Mouse (Mus musculus): ENCODE measurements at regions not wholly inside any gene's neighbourhood (a gene's known extent, or its start where the extent isn't known, plus 50 kb on each side); places are given as distances from the start of the nearest gene placed in this dataset.

- peaks cover 93% of the 10 kb centered on the region for H3K27me3 ChIP-seq (replicated peaks)
- dilution Hi-C loops (cut with MboI; ENCODE audit: extremely low pct_ligation_motif_present, extremely low pct_unique_long_range_greater_than_20kb, low sequenced_read_pairs): no loop called here
- no peaks in the 10 kb centered on the region for H3K4me1 ChIP-seq (ENCODE audit: control insufficient read depth in 1 of 2, insufficient read depth in 2 of 2)
- in situ Hi-C loops (cut with MboI; ENCODE audit: low pct_ligation_motif_present, low pct_unique_long_range_greater_than_20kb, low sequenced_read_pairs): no loop called here
- TF ChIP-seq NRF1 (IDR thresholded peaks at IDR 0.05; ENCODE audit: low read depth, low read length): no peak
- no peak for TF ChIP-seq JUND (conservative IDR thresholded peaks at IDR 0.05; ENCODE audit: low read depth, low read length)
- TF ChIP-seq RCOR1 (conservative IDR thresholded peaks at IDR 0.05; ENCODE audit: low read depth, low read length): no peak
- TF ChIP-seq ZMIZ1 (IDR thresholded peaks at IDR 0.05; ENCODE audit: low read depth, low read length): no peak
- TF ChIP-seq POLR2AphosphoS2 (IDR thresholded peaks at IDR 0.05; ENCODE audit: low read depth, low read length): no peak
- no peak for TF ChIP-seq MAX (IDR thresholded peaks at IDR 0.05; ENCODE audit: low read length)
- no peak for TF ChIP-seq MAFK (IDR thresholded peaks at IDR 0.05; ENCODE audit: insufficient replicate concordance, low read length)
- TF ChIP-seq BHLHE40 (IDR thresholded peaks at IDR 0.05; ENCODE audit: low read depth, low read length): no peak
- TF ChIP-seq EP300 (IDR thresholded peaks at IDR 0.05; ENCODE audit: low read length): no peak
- TF ChIP-seq JUN (IDR thresholded peaks at IDR 0.05; ENCODE audit: insufficient read depth, low read depth, low read length): no peak
- no peak for TF ChIP-seq CHD1 (IDR thresholded peaks at IDR 0.05; ENCODE audit: low read depth, low read length)
- TF ChIP-seq MXI1 (IDR thresholded peaks at IDR 0.05; ENCODE audit: low read depth, low read length): no peak
- no peak for TF ChIP-seq CTCF (conservative IDR thresholded peaks at IDR 0.05 in 1 of 2, IDR thresholded peaks at IDR 0.05 in 1 of 2; ENCODE audit: low read depth in 2 of 2, low read length in 2 of 2)
- no peaks in the 10 kb centered on the region for H3K36me3 ChIP-seq (replicated peaks in 1 of 2; ENCODE audit: control insufficient read depth in 1 of 2, insufficient read depth in 1 of 2, low read length in 1 of 2)
- H3K4me2 ChIP-seq (ENCODE audit: insufficient read depth, low read depth, poor library complexity, severe bottlenecking): no peak overlapping the region
- no peak overlapping the region for H3K9ac ChIP-seq (ENCODE audit: insufficient read depth, low read depth)
- H3K4me3 ChIP-seq (replicated peaks in 1 of 3; ENCODE audit: low read depth in 2 of 3, low read length in 2 of 3, poor library complexity in 1 of 3): no peak overlapping the region
- H3K27ac ChIP-seq (ENCODE audit: insufficient read depth, low read depth): no peak overlapping the region
- no peak for DNase-seq (ENCODE audit: extremely low read depth)
- no peaks in the 10 kb centered on the region for H3K9me3 ChIP-seq (replicated peaks; ENCODE audit: low read length)
- no peaks in the 10 kb centered on the region for H3K79me2 ChIP-seq (replicated peaks; ENCODE audit: control insufficient read depth, extremely low read depth, insufficient read depth, poor library complexity, severe bottlenecking)
These were observed 516.6 kb upstream of the Tnp1 start for GRCm38 (mm10) chr1:73532316-73532715.

- TF ChIP-seq RCOR1 (conservative IDR thresholded peaks at IDR 0.05; ENCODE audit: low read depth, low read length) (no peak), IRF4 (IDR thresholded peaks at IDR 0.05; ENCODE audit: low read depth, low read length) (no peak), HCFC1 (IDR thresholded peaks at IDR 0.05; ENCODE audit: low read depth, low read length) (no peak)
- Histone ChIP-seq H3K4me2 (ENCODE audit: insufficient read depth, low read depth, poor library complexity, severe bottlenecking) (no peak overlapping the region), H3K36me3 (replicated peaks in 1 of 2; ENCODE audit: control insufficient read depth in 1 of 2, insufficient read depth in 1 of 2, low read length in 1 of 2) (no peaks in the 10 kb centered on the region), H3K4me3 (replicated peaks in 1 of 3; ENCODE audit: low read depth in 2 of 3, low read length in 2 of 3, poor library complexity in 1 of 3) (no peak overlapping the region), H3K9me3 (replicated peaks; ENCODE audit: low read length) (no peaks in the 10 kb centered on the region), H3K27ac (ENCODE audit: insufficient read depth, low read depth) (no peak overlapping the region), H3K9ac (ENCODE audit: insufficient read depth, low read depth) (no peak overlapping the region), H3K79me2 (replicated peaks; ENCODE audit: control insufficient read depth, extremely low read depth, insufficient read depth, poor library complexity, severe bottlenecking) (no peaks in the 10 kb centered on the region), H3K27me3 (replicated peaks) (peaks cover 92% of the 10 kb centered on the region), H3K4me1 (ENCODE audit: control insufficient read depth in 1 of 2, insufficient read depth in 2 of 2) (no peaks in the 10 kb centered on the region)
- dilution Hi-C loops (cut with MboI; ENCODE audit: extremely low pct_ligation_motif_present, extremely low pct_unique_long_range_greater_than_20kb, low sequenced_read_pairs): no loop called here
- in situ Hi-C loops (cut with MboI; ENCODE audit: low pct_ligation_motif_present, low pct_unique_long_range_greater_than_20kb, low sequenced_read_pairs): no loop called here
- DNase-seq (ENCODE audit: extremely low read depth): no peak
These were observed 516.1 kb upstream of the Tnp1 start for GRCm38 (mm10) chr1:73531831-73532230.

- in situ Hi-C loops (cut with MboI; ENCODE audit: low pct_ligation_motif_present, low pct_unique_long_range_greater_than_20kb, low sequenced_read_pairs) (no loop called here), dilution Hi-C loops (cut with MboI; ENCODE audit: extremely low pct_ligation_motif_present, extremely low pct_unique_long_range_greater_than_20kb, low sequenced_read_pairs) (no loop called here)
- DNase-seq (ENCODE audit: extremely low read depth): no peak
- peaks cover 88% of the 10 kb centered on the region for H3K27me3 ChIP-seq (replicated peaks)
- H3K79me2 ChIP-seq (replicated peaks; ENCODE audit: control insufficient read depth, extremely low read depth, insufficient read depth, poor library complexity, severe bottlenecking): no peaks in the 10 kb centered on the region
- H3K27ac ChIP-seq (ENCODE audit: insufficient read depth, low read depth): no peak overlapping the region
- H3K4me2 ChIP-seq (ENCODE audit: insufficient read depth, low read depth, poor library complexity, severe bottlenecking): no peak overlapping the region
- no peaks in the 10 kb centered on the region for H3K36me3 ChIP-seq (replicated peaks in 1 of 2; ENCODE audit: control insufficient read depth in 1 of 2, insufficient read depth in 1 of 2, low read length in 1 of 2)
- H3K9me3 ChIP-seq (replicated peaks; ENCODE audit: low read length): no peaks in the 10 kb centered on the region
- TF ChIP-seq EP300 (IDR thresholded peaks at IDR 0.05; ENCODE audit: low read length) (no peak), POLR2AphosphoS2 (IDR thresholded peaks at IDR 0.05; ENCODE audit: low read depth, low read length) (no peak), ELF1 (IDR thresholded peaks at IDR 0.05; ENCODE audit: low read depth, low read length) (no peak), CHD1 (IDR thresholded peaks at IDR 0.05; ENCODE audit: low read depth, low read length) (no peak), NELFE (IDR thresholded peaks at IDR 0.05; ENCODE audit: low read depth, low read length) (no peak), ZKSCAN1 (IDR thresholded peaks at IDR 0.05; ENCODE audit: borderline replicate concordance, low read depth, low read length) (no peak), IRF4 (IDR thresholded peaks at IDR 0.05; ENCODE audit: low read depth, low read length) (no peak), USF1 (IDR thresholded peaks at IDR 0.05; ENCODE audit: low read depth, low read length) (no peak), RCOR1 (conservative IDR thresholded peaks at IDR 0.05; ENCODE audit: low read depth, low read length) (no peak), BHLHE40 (IDR thresholded peaks at IDR 0.05; ENCODE audit: low read depth, low read length) (no peak), NRF1 (IDR thresholded peaks at IDR 0.05; ENCODE audit: low read depth, low read length) (no peak), MAFK (IDR thresholded peaks at IDR 0.05; ENCODE audit: insufficient replicate concordance, low read length) (no peak), MAZ (IDR thresholded peaks at IDR 0.05; ENCODE audit: low read depth, low read length) (no peak)
- no peak overlapping the region for H3K9ac ChIP-seq (ENCODE audit: insufficient read depth, low read depth)
- H3K4me3 ChIP-seq (replicated peaks in 1 of 3; ENCODE audit: low read depth in 2 of 3, low read length in 2 of 3, poor library complexity in 1 of 3): no peak overlapping the region
- no peaks in the 10 kb centered on the region for H3K4me1 ChIP-seq (ENCODE audit: control insufficient read depth in 1 of 2, insufficient read depth in 2 of 2)
These were observed 514.6 kb upstream of the Tnp1 start for GRCm38 (mm10) chr1:73530326-73530725.
